Mouse (Mus musculus) C2C12 (cell line): ENCODE results near the gene Hspa12a. TPM values are rescaled to one million over a fixed set of nuclear protein-coding genes. Genes with fewer than 3 reads are reported as not detected.

Experiments
- H3K27me3 ChIP-seq: one replicate; pipeline ENCODE4 v1.6.1; 2011; ENCODE audit not compliant: control insufficient read depth, insufficient read depth, insufficient read length
- H3K36me3 ChIP-seq: one replicate; pipeline ENCODE4 v1.6.1; 2011; ENCODE audit not compliant: control insufficient read depth, insufficient read depth
- H3K4me3 ChIP-seq: one replicate; pipeline ENCODE4 v1.5.1; 2011; ENCODE audit warnings: mild to moderate bottlenecking, control low read depth; ENCODE audit not compliant: poor library complexity, insufficient read depth, severe bottlenecking
- H3K79me2 ChIP-seq: one replicate; pipeline ENCODE4 v1.6.1; 2011; ENCODE audit not compliant: control insufficient read depth, insufficient read depth
- H3K79me3 ChIP-seq: one replicate; pipeline ENCODE4 v1.6.1; 2011; ENCODE audit warnings: low read depth, control low read depth
- H3ac ChIP-seq: one replicate; pipeline ENCODE3; 2011; ENCODE audit warnings: low read depth; ENCODE audit not compliant: control insufficient read depth, insufficient read length
- CEBPB ChIP-seq: IDR thresholded peaks from one replicate; pipeline ENCODE4 v1.6.1; 2011; ENCODE audit warnings: low read depth, mild to moderate bottlenecking, control low read depth, moderate library complexity
- CTCF ChIP-seq: IDR thresholded peaks from one replicate; pipeline ENCODE4 v1.5.1; 2011; ENCODE audit not compliant: control insufficient read depth, insufficient read depth, insufficient read length
- FOSL1 ChIP-seq: IDR thresholded peaks from one replicate; pipeline ENCODE4 v1.8.0; 2011; ENCODE audit warnings: mild to moderate bottlenecking, low read length; ENCODE audit not compliant: poor library complexity, insufficient read depth, severe bottlenecking
- MAX ChIP-seq: IDR thresholded peaks from one replicate; pipeline ENCODE4 v1.6.1; 2011; ENCODE audit warnings: mild to moderate bottlenecking, control low read depth
- MYOD1 ChIP-seq: IDR thresholded peaks from one replicate; pipeline ENCODE4 v1.6.1; 2011; ENCODE audit warnings: low read depth; ENCODE audit not compliant: control insufficient read depth, insufficient read length
- MYOG ChIP-seq: IDR thresholded peaks from one replicate; pipeline ENCODE4 v1.6.1; 2011; ENCODE audit not compliant: control insufficient read depth, insufficient read length; ENCODE audit errors: extremely low read depth
- USF1 ChIP-seq: IDR thresholded peaks from one replicate; pipeline ENCODE4 v1.6.1; 2011; ENCODE audit warnings: low read depth, mild to moderate bottlenecking, control low read depth, moderate library complexity
- polyA plus RNA-seq: library from polyadenylated mRNA; unstranded; fragments of >200 nt; fragmentation: generic; extraction: Trizol; gene quantifications from one replicate; pipeline ENCODE4 v1.2.1, GENCODE M21; 2012; ENCODE audit warnings: missing spikeins

Gene Hspa12a
- polyA plus RNA-seq, 1 experiment: 14.8 TPM

DNA sequence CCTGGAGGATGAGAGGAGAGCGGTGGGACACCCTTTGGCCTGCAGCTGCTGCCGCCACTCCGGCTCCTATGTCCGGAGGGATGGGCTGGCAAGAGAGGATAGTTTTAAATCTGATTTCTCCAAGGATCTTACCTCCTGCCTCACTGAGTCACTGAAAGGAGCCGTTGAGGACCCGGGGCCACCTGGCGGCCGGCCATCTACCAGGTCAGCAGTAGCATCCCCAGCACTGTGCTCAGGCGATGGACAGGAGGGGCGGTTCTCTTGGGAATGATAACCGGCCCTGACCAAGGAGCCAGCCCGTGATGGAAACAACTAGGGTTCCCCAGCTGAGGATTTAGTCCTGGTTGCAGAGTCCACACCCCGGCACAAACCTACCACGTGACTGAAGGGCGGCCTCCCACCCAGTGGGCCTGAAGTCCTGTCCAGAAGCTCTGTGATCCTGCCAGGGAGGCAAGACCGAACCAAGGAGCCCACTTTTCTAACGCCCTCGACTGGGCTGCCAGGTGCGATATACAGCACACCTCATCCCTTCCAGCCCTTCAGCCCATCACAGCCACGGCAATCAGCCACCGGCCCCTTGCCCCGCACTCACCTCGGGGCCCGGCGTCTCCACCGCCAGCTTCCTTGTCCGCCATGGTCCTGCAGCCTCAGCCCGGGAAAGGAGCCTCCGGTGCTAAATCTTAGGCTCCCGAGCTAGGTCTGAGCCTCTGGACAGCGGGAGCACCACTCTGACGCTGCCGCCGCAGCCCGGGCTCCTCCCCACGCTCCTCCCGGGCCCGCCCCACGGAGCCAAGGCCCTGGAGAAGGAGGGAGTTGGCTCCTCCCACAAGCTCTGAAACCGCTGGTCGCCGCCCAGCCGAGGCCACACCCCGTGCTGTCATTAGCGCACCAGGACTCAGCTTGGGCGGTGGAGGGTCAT is 82.9 kb downstream of the Hspa12a start:
- H3K79me3 ChIP-seq: peaks cover 22% of the 10 kb centered on the region
- H3ac ChIP-seq: peak overlapping the region; percentile 82
- no peaks in the 10 kb centered on the region for H3K27me3 ChIP-seq
- no peaks in the 10 kb centered on the region for H3K36me3 ChIP-seq
- TF ChIP-seq MYOG (no peak), USF1 (peak; percentile 80), MYOD1 (peak; percentile 93)
- peaks cover 47% of the 10 kb centered on the region for H3K79me2 ChIP-seq
- H3K4me3 ChIP-seq: peak overlapping the region; percentile 55

DNA sequence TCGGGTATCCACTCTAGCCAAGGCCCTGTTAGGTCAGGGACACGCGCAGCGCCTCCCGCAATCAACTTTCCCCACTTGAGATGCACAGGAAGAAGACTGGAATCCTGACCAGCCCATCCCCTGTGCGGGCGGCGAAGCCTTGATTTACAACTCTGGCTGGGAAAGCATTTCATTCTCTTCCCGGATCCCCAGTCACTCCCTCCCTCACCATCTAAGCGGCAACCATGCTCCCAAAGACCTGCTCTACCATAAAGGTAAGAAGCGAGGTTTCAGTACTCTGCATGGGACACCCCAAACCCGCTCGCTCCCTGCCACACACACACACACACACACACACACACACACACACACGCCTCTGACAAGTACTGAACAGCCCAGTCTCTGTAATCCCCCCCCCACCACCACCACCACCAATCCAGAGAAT is 83.6 kb downstream of the Hspa12a start:
- peaks cover 53% of the 10 kb centered on the region for H3K79me2 ChIP-seq
- H3K36me3 ChIP-seq: no peaks in the 10 kb centered on the region
- H3ac ChIP-seq: peak overlapping the region; percentile 32
- peaks cover 22% of the 10 kb centered on the region for H3K79me3 ChIP-seq
- TF ChIP-seq MYOD1 (no peak), MYOG (no peak), MAX (no peak), CTCF (no peak), FOSL1 (no peak), CEBPB (no peak)
- peak overlapping the region; percentile 55 for H3K4me3 ChIP-seq
- H3K27me3 ChIP-seq: no peaks in the 10 kb centered on the region

DNA sequence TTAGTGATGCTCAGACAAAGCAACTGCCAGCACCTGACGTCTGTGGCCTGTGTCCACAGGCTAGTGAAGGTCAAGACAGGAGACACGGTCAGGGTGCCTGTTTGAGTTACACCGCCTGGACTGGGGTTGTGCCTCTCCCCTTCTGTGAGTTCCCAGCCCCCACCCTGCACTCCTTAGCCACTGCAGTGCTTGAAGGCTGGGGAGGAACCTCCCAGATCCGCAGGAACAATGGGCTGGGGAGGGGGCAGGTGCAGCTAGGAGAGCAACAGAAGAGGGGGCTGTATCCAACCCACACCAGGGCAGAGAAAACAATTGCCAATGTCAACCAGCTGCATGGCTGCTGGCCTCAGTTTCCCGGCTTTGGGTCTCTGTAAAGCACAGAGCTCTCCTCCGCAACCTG is 84.1 kb downstream of the Hspa12a start:
- peak overlapping the region; percentile 32 for H3ac ChIP-seq
- H3K27me3 ChIP-seq: no peaks in the 10 kb centered on the region
- H3K36me3 ChIP-seq: no peaks in the 10 kb centered on the region
- H3K4me3 ChIP-seq: peak overlapping the region; percentile 55
- no peak for TF ChIP-seq CEBPB
- peaks cover 58% of the 10 kb centered on the region for H3K79me2 ChIP-seq
- H3K79me3 ChIP-seq: peaks cover 22% of the 10 kb centered on the region

DNA sequence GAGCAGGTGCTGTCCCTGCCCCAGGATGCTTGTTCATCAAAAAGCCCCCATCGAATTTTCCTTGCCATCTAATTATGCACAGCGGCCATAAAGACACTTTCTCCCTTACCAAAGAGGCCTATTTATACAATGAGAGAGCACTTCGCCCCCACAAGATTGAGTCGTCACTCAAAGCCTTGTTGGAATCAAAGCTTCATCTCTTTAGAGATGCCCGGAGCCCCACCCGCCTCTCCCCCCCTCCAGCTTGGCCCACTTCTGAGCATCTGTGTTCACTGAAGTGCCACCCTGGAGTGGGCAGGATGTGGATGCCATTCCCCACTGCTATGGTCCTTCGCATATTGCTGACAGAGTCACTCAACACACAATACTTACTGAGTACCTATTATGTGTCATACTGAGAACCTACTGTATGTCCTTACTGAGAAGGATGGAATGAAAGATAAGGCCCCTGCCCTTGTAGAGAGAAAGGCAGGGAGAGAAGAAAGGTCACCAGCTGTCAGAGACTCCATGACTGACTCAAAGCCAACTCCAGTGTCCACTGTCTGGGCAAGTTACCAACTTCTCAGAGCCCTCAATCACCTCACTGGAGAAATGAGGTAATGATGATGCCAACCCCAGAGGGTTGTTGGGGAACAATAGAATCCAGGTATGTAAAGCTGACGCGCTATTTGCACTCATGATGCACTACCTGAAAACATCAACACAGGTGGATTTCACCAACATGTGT is 87.2 kb downstream of the Hspa12a start:
- Histone ChIP-seq H3K36me3 (no peaks in the 10 kb centered on the region), H3K79me2 (peaks cover 75% of the 10 kb centered on the region), H3ac (no peak overlapping the region), H3K4me3 (no peak overlapping the region), H3K79me3 (peaks cover 26% of the 10 kb centered on the region), H3K27me3 (no peaks in the 10 kb centered on the region)
- TF ChIP-seq FOSL1: no peak
- no peak for TF ChIP-seq MYOG
- no peak for TF ChIP-seq USF1
- peak; percentile 13 for TF ChIP-seq MYOD1
- TF ChIP-seq CTCF: no peak
- no peak for TF ChIP-seq CEBPB
- TF ChIP-seq MAX: no peak

DNA sequence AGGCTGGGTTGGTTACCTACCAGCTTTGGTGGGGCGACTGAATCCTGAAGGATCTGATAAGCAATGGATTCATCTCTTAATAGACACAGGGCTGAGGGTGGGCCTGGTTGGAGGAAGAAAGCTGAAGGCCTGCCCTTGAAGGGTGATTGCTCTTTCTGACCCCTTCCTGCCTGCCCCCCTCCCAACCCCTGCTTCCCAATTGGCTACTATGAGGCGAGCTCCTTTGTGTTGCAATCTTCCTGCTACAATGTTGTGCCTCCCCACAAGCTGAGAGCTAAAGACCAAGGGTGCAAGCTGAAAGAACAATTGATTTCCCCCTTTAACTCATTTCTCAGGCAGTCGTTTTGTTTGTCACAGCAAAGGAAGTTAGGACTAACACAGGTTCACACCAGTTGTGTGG is 88.6 kb downstream of the Hspa12a start:
- no peak overlapping the region for H3K4me3 ChIP-seq
- no peak overlapping the region for H3ac ChIP-seq
- TF ChIP-seq CTCF: no peak
- H3K79me3 ChIP-seq: peaks cover 26% of the 10 kb centered on the region
- no peaks in the 10 kb centered on the region for H3K36me3 ChIP-seq
- H3K27me3 ChIP-seq: no peaks in the 10 kb centered on the region
- H3K79me2 ChIP-seq: peaks cover 72% of the 10 kb centered on the region

DNA sequence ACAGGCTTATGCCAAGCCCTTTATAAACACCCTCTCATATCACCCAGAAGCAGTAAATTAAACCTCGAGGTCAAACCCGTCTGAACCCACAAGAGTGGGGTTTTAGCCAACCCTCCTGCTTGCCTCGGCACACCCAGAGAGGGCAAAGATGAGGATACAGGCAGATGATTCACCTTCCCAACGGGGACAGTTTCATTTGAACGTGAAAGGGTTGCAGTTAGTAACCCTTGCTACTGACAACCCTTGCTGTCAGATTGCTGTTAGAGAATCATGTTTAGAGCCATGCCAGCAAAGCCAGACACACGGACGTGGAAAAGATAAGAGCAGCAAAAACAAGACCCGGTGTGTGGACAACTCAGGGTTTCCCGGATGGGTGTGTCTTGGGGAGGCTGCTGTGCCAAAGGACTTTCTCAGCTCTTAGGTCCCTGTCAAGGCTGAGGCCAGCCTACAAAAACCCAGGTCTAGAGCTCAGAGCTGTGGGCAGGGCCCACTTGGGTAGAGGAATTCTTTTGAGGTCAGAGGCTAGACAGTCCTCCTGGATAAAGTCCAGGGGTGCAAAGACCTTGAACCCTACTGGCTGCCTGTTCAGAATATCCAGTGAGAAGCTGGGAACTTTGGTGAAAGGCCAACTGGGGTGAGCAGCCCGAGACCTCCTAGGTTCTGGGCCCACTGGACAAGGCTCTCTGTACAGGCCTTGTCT is 90.3 kb downstream of the Hspa12a start:
- Histone ChIP-seq H3K36me3 (no peaks in the 10 kb centered on the region), H3K79me3 (peaks cover 16% of the 10 kb centered on the region), H3K27me3 (no peaks in the 10 kb centered on the region), H3K79me2 (peaks cover 74% of the 10 kb centered on the region), H3ac (no peak overlapping the region), H3K4me3 (no peak overlapping the region)
- no peak for TF ChIP-seq MYOD1
- no peak for TF ChIP-seq CEBPB
- TF ChIP-seq MAX: peak; percentile 42
- no peak for TF ChIP-seq FOSL1
- TF ChIP-seq CTCF: no peak
- TF ChIP-seq MYOG: no peak
- TF ChIP-seq USF1: no peak
